Mouse (Mus musculus) heart, embryonic 14.5 days (tissue): ENCODE data around the gene Setd5. TPM values are rescaled to one million over a fixed set of nuclear protein-coding genes. Genes with fewer than 3 reads are reported as not detected.
A peak's percentile ranks its signal among the peaks of the same experiment; 100 is the strongest.

Source experiments
- ATAC-seq: fragments of 200-750 bp; cut with Nextera tagmentation; 2 replicates; pipeline ENCODE4 v1.8.0; 2017; ENCODE audit warnings: low read depth, moderate TSS enrichment; ENCODE audit not compliant: insufficient number of reproducible peaks, insufficient read depth, low FRiP score
- H3K27ac ChIP-seq, 2 experiments: fragments of 200-500 bp in 1 of 2; fragments of 300-500 bp in 1 of 2; sonication (generic) in 1 of 2; replicated peaks in 1 of 2; 2 replicates each; pipeline ENCODE4 v1.5.1; 2012 to 2014; ENCODE audit warnings: low read depth in 2 of 2, low read length in 2 of 2, control low read depth in 1 of 2, mild to moderate bottlenecking in 1 of 2, mixed read lengths in 1 of 2; ENCODE audit not compliant: control insufficient read depth in 1 of 2, insufficient read depth in 1 of 2
- H3K27me3 ChIP-seq: fragments of 300-500 bp; sonication (generic); 2 replicates; pipeline ENCODE4 v1.6.1; 2014; ENCODE audit warnings: mild to moderate bottlenecking, low read length, control low read depth; ENCODE audit not compliant: control insufficient read depth, insufficient read depth
- H3K36me3 ChIP-seq: fragments of 300-500 bp; sonication (generic); 2 replicates; pipeline ENCODE4 v1.6.1; 2014; ENCODE audit warnings: mild to moderate bottlenecking, control low read depth, low read length, mixed read lengths; ENCODE audit not compliant: control insufficient read depth, insufficient read depth
- H3K4me1 ChIP-seq, 2 experiments: fragments of 200-500 bp in 1 of 2; fragments of 300-500 bp in 1 of 2; sonication (generic) in 1 of 2; 2 replicates each; pipeline ENCODE4 v1.6.1; 2012 to 2014; ENCODE audit warnings: low read length in 2 of 2, control low read depth in 1 of 2, mixed read lengths in 1 of 2; ENCODE audit not compliant: control insufficient read depth in 2 of 2, insufficient read depth in 2 of 2
- H3K4me2 ChIP-seq: fragments of 300-500 bp; sonication (generic); 2 replicates; pipeline ENCODE4 v1.6.1; 2014; ENCODE audit warnings: mild to moderate bottlenecking, low read length
- H3K4me3 ChIP-seq, 2 experiments: fragments of 200-500 bp in 1 of 2; fragments of 300-500 bp in 1 of 2; sonication (generic) in 1 of 2; 2 replicates each; pipeline ENCODE4 v1.5.1; 2012 to 2014; ENCODE audit warnings: low read length in 2 of 2, mild to moderate bottlenecking in 2 of 2, control low read depth in 1 of 2, low read depth in 1 of 2, moderate library complexity in 1 of 2; ENCODE audit not compliant: control insufficient read depth in 1 of 2, insufficient read depth in 1 of 2
- H3K9ac ChIP-seq: fragments of 300-500 bp; sonication (generic); 2 replicates; pipeline ENCODE4 v1.6.1; 2014; ENCODE audit warnings: mild to moderate bottlenecking, low read length
- H3K9me3 ChIP-seq: fragments of 300-500 bp; sonication (generic); 2 replicates; pipeline ENCODE4 v1.6.1; 2016; ENCODE audit warnings: low read length, control low read depth; ENCODE audit not compliant: control insufficient read depth
- WGBS: fragments of 180-500 bp; shearing (Covaris S2); extraction: QIAGEN DNeasy Blood & Tissue Kit; methylation state at CpG from one replicate; pipeline ENCODE4 v1.1.7; 2014; 5-methylcytosine and 5-hydroxymethylcytosine counted together
- polyA plus RNA-seq: library from polyadenylated mRNA; unstranded; fragments of >200 nt; fragmentation: Nextera tagmentation; extraction: Ambion mirVana; gene quantifications from 2 replicates; pipeline ENCODE4 v1.2.1, GENCODE M21; 2014

The Setd5 gene
- polyA plus RNA-seq, 1 experiment from 2014 or later: 59.1 TPM

- no peaks in the 10 kb centered on the region for H3K36me3 ChIP-seq
- H3K27me3 ChIP-seq: peaks cover 50% of the 10 kb centered on the region
- H3K9ac ChIP-seq: no peak overlapping the region
- no peak for ATAC-seq
- no peak overlapping the region for H3K27ac ChIP-seq
- H3K4me2 ChIP-seq: peak overlapping the region; percentile 75
- 6% methylated on average over 5 of the region's 5 CpGs for WGBS
- peak overlapping the region in 1 of 2 experiments; percentile 42; a peak in 1 of 4 replicates for H3K4me3 ChIP-seq
- H3K4me1 ChIP-seq: no peaks in the 10 kb centered on the region
- no peaks in the 10 kb centered on the region for H3K9me3 ChIP-seq
Measured at GRCm38 (mm10) chr6:113194517-113194840, 117.3 kb downstream of the Setd5 start.

GRCm38 (mm10) chr6:113194841-113195595 is 117.9 kb downstream of the Setd5 start, which contains the start of gene Lhfpl4:
Gene Lhfpl4 (minus strand): TSS chr6:113195384.
- Histone ChIP-seq H3K4me2 (peak within 1 kb of the TSS; percentile 75), H3K36me3 (no peaks in the 10 kb centered on the region), H3K4me3 (peak within 1 kb of the TSS; percentile 42 to 45), H3K27me3 (peaks cover 50% of the 10 kb centered on the region), H3K9me3 (no peaks in the 10 kb centered on the region), H3K27ac (no peak within 1 kb of the TSS), H3K9ac (peak within 1 kb of the TSS; percentile 17; the same call in 1 of the 2 replicates), H3K4me1 (no peaks in the 10 kb centered on the region)
- ATAC-seq: no peak
- 2% methylated on average over 42 of the region's 66 CpGs for WGBS

- Histone ChIP-seq H3K36me3 (no peaks in the 10 kb centered on the region), H3K4me1 (no peaks in the 10 kb centered on the region), H3K9me3 (no peaks in the 10 kb centered on the region), H3K27me3 (peaks cover 50% of the 10 kb centered on the region), H3K27ac (no peak overlapping the region), H3K4me3 (peak overlapping the region; percentile 42 to 45; a peak in 3 of 4 replicates), H3K4me2 (peak overlapping the region; percentile 75), H3K9ac (no peak overlapping the region)
- WGBS: 11% methylated on average over 9 of the region's 9 CpGs
- no peak for ATAC-seq
Measured at GRCm38 (mm10) chr6:113195596-113195992, 118.4 kb downstream of the Setd5 start.

Other genes starting within 250 kb of the Setd5 start
- gene Srgap3, start 130.1 kb upstream of the Setd5 start, polyA plus RNA-seq: 0.81 and 1.1 TPM in 2 replicates
- 30.9 and 31.1 TPM in 2 replicates for gene Thumpd3, start 31.1 kb upstream of the Setd5 start, polyA plus RNA-seq
- gene Lhfpl4, start 118.0 kb downstream of the Setd5 start, polyA plus RNA-seq: 0.22 and 0.61 TPM in 2 replicates
- gene Mtmr14, start 160.5 kb downstream of the Setd5 start, polyA plus RNA-seq: 25.3 and 26.7 TPM in 2 replicates
- 0.07 TPM in 1 of 2 replicates, not detected in the other for gene Cpne9, start 204.9 kb downstream of the Setd5 start, polyA plus RNA-seq
- 11.7 and 11.8 TPM in 2 replicates for gene Brpf1, start 229.8 kb downstream of the Setd5 start, polyA plus RNA-seq
- 10.1 and 10.3 TPM in 2 replicates for gene Ogg1, start 249.6 kb downstream of the Setd5 start, polyA plus RNA-seq